Mouse (Mus musculus) urinary bladder, postnatal 0 days (tissue): Measurements from ENCODE around the gene Alpi. TPM values are rescaled to one million over a fixed set of nuclear protein-coding genes. Genes with fewer than 3 reads are reported as not detected.

ENCODE experiments used
- polyA plus RNA-seq: library from polyadenylated mRNA; unstranded; fragments of >200 nt; fragmentation: Nextera tagmentation; extraction: Ambion mirVana; gene quantifications from 2 replicates; pipeline ENCODE4 v1.2.1, GENCODE M21; 2015

Alpi gene
- not detected in 2 replicates for polyA plus RNA-seq

GRCm38 (mm10) chr1:87101411-87101810 lies at the start of gene Alpi:
Gene Alpi (minus strand): TSS chr1:87101606.

DNA sequence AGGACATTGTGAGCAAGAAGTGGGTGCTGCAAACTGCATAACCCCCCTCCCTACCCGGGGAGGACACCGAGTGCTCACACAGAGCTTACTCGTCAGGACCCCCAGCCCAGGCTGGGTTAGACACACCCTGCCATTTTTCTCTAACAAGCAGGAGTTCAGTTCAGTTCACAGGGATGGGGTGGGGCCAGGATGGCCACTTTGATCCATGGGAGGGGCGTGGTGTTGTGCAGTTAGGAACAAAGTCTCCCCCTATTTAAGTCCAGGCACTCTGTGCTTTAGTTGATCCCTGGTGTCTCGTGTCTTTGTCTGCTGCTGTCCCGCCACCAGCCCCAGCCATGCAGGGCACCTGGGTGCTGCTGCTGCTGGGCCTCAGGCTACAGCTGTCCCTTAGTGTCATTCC lies 23.3 kb upstream of the Alpi start, which contains the start of gene Akp3:
TSS of gene Akp3 (plus strand) at position 301 of the 400 bp plus-strand sequence.

GRCm38 (mm10) chr1:87089828-87090227 lies 11.6 kb downstream of the Alpi start, which contains the start of gene Alppl2:
Gene Alppl2 (minus strand): TSS chr1:87089928.

Other genes with a start within 250 kb of the Alpi start
- gene Alppl2, start 11.7 kb downstream of the Alpi start, polyA plus RNA-seq, result 0.07 and 0.68 TPM in 2 replicates
- gene Akp3, start 23.4 kb upstream of the Alpi start, polyA plus RNA-seq, result not detected in 2 replicates
- 1.1 and 1.6 TPM in 2 replicates for gene Ecel1, start 54.9 kb upstream of the Alpi start, polyA plus RNA-seq
- 0.16 TPM in 1 of 2 replicates, not detected in the other for gene Prss56, start 81.7 kb upstream of the Alpi start, polyA plus RNA-seq
- gene Chrnd, start 89.0 kb upstream of the Alpi start, polyA plus RNA-seq, result not detected in 2 replicates
- not detected in 2 replicates for gene Chrng, start 103.1 kb upstream of the Alpi start, polyA plus RNA-seq
- 134 and 140 TPM in 2 replicates for gene Eif4e2, start 112.3 kb upstream of the Alpi start, polyA plus RNA-seq
- gene Efhd1, start 162.8 kb upstream of the Alpi start, polyA plus RNA-seq, result 0.28 and 0.54 TPM in 2 replicates
- 22.1 and 22.4 TPM in 2 replicates for gene Gigyf2, start 225.4 kb upstream of the Alpi start, polyA plus RNA-seq